Mouse (Mus musculus): ENCODE measurements around the gene Dok5. TPM values are rescaled to one million over a fixed set of nuclear protein-coding genes. Genes with fewer than 3 reads are reported as not detected.

Dok5 gene
- total RNA-seq, 2 experiments from 2014 or later: 1.1 to 2.5 TPM

- no peak for DNase-seq
Measured at GRCm38 (mm10) chr2:170738446-170738845, 6.8 kb downstream of the Dok5 start.

DNA sequence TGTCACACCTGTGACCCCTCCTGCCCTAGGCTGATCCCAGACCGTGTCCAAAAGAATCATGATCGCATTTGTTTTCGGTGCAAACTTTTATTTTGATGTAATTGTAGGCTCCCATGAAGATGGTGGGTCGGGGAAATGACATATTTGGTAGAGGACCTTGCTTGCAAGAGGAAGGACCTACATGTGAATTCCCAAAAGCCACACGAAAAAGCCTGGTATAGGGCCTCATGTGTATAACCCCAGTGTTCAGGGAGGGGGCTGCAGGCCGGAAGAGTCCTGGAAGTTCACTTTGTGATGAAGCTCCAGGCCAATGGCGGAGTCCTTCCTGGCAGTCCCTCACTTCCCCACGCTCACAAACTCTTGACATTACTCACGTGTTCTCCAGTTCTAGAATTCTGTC is 7.3 kb downstream of the Dok5 start:
- no peak for DNase-seq

DNA sequence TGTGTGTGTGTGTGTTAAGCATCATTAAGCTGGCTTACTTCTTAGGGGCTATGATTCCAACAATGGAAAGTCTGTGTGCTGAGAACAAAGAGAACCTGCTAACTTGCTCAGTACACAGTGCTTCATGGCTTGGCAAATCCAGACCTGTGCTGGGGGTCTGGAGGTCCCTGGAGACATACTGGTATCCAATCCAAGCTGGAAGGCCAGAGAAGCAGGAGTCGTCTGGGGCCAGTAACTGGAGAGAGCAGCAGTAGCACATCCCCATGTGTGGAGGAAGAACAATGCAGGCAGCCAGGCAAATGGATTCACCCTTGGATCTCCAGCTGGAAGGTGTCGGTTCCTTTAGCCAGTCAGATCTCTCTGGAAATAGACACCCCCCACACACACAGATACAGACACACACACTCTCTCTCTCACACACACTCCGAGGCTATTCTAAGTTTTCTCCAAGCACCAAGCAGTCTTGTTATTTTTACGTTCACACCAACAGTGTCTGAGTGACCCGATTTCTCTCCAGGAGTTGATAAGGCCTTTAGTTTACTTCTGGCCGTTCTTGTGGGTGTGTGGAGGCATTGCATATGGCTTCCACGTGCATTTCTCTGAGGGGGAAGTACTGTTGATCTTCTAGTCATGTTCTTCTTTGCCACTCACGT is 8.2 kb downstream of the Dok5 start:
- DNase-seq: no peak

- no peak for DNase-seq
Measured at GRCm38 (mm10) chr2:170743521-170743920, 11.9 kb downstream of the Dok5 start.

- DNase-seq: no peak
Measured at GRCm38 (mm10) chr2:170748901-170749300, 17.3 kb downstream of the Dok5 start.

DNA sequence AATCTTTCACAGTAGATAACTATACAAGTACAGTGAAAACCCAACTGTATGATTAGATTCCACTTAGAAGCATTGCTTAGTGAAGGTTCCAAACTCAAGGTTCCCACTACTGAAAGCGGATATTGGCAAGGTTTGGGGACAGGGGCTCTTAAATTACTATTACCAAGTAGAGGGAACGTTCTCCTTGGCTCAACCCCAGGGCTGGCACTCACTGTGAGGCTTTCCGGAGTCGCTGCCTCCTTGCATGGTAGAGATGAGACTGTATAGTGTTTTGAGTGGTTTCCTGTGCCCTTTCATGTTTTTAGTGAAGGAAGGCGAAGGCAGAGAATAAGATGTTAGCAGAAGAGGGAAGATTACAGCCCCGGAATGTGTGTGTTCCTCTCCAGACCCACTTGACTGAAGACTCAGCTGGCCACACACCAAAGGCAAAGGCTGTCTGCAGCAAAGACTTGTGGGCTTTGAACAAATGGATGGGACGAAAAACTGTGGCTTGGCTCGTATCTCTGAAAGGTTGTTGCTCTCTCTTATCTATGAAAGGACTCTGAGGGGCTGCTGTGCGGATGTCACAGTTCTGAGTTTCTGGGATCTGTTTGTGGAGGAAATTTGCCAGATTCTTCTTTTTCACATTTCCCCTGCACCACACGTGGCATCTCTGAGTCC is 20.7 kb downstream of the Dok5 start:
- no peak for DNase-seq

- no peak for DNase-seq
Measured at GRCm38 (mm10) chr2:170755817-170756216, 24.2 kb downstream of the Dok5 start.

DNA sequence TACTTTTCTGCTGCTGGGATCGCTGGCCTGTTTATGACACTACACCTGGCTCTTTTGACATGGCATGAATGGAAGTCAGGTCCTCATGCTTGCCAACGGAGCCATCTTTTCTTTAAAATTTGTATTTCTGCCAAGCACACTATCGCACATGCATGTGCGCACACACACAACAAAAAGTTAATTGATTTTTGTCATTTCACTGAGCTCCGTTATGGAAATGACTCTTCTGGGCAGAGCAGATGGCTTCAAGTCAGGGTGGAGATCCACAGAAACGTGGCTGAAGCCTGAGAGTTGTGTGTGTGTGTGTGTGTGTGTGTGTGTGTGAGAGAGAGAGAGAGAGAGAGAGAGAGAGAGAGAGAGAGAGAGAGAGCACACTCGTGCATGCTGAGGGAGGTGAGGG is 25.1 kb downstream of the Dok5 start:
- no peak for DNase-seq

DNA sequence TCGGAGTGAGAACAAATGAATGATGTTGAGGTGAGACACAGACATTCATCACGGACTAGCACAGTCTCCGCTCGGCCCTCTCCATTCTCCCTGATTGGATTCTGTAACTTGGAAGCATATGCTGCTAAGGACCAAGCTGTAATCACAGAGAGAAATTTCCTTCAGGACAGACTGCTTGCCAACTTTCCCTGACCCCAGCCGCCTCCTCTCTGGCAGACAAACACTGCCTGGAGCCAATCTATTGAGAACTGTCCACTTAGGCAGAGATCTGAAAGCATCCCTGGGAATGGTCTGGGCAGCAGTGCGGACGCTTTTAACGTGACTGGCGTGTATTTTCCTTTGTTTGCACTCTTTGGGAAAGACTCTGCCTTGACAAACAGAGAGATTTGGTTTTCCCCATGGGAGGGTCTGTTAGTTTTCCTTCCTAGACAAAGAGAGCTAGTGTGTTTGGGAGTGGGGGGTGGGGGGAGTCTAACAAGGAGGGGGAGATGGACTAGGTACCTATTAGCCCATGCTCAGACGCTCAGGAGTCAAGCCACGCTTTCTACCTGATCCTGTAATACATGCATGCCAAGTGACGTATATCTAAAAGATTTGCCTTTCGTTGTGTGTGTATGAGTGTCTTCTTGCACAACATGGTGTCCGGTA is 25.7 kb downstream of the Dok5 start:
- DNase-seq: peak; percentile 19

- DNase-seq: peak; percentile 54
Measured at GRCm38 (mm10) chr2:170758201-170758600, 26.6 kb downstream of the Dok5 start.

GRCm38 (mm10) chr2:170764704-170765103 is 33.1 kb downstream of the Dok5 start:
- DNase-seq: no peak

DNA sequence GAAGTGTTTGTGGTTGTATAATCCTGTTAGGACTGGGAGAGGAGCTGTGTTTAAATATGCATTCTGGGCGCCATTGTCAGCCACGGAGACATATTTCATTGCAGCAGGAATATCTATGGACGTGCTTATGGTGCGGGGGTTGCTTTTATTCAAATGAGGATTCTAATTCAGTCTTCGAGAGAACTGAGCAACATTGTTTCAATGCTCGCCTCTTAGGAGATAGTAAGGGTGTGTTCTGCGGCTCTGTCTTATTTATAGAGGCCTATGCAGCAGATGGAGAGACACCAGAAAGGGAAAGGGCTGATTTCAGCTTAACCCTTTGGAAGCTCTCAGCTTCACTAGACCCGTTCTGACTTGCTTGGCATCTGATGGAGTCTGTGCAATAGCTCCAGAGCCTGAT is 35.6 kb downstream of the Dok5 start:
- no peak for DNase-seq

DNA sequence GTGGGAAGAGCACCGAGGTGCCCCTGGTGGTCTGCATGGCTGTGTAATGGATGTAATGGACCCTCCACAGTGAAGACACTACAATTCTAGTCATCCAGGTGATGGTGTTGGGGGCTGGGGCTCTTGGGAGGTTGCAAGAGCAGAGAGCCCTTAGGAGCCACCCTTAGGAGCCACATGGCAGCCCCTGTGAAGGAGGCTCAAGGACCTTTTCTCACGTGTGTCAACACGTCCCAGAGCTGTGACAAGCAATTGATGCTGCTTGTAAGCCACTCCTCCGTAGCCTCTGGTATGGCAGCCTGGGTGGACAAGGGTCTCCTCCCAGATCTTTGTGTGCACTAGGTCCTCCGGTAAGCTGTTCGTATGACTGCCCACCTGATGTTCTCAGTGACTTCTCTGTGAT is 37.1 kb downstream of the Dok5 start:
- no peak for DNase-seq

DNA sequence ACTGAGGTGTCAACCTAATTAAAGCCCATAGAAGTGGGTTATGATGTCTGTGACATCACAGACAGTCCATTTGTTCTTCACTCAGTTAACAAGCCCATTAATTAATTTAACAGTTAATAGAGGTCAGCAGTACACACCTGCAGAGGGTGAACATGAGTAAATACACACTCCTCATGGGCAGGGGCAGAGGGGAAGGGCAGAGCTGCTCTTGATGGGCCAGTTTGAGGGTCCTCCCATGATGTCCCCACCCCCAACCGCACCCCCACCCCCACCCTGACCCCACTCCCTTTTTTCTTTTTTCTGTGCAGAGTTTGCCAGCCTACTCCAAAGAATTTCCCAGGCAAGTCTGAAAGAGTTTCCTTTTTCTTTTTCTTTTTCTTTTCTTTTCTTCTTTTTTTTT is 39.9 kb downstream of the Dok5 start:
- no peak for DNase-seq

DNA sequence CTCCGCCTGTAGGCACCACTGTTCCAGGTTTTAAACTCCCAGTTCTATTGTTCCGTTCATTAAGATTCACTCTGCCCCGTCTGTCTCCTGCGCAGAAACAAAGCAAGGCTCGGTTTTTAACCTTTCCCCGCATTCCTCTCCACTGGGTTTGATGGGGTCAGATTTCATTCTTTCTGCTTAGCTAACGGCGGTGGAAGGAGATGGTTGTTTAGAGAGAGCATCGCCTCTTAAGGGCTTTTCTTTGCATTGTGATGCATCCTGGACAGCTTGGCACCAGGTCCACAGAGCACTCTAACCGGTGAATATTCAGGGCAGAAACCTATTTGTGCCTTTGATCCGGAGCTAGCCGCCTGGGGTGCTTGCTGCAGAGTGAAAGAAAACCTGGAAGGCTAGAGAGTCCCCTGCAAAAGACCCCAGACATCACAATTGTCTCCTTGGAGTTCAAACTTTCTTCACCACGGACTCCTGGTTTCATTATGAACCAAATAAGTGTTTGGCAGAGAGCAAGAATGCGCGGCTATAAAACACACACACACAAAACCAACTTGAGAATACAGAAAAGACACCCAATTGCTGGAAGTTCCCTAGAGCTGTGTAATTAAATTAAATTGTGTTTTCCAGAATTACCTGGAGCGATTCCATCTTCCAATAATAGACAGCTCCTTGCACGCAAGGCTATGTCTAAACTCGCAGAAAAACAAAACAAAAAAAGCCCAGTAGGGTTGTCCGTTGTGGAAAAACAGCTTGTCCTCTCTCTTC is 40.7 kb downstream of the Dok5 start:
- DNase-seq: no peak

DNA sequence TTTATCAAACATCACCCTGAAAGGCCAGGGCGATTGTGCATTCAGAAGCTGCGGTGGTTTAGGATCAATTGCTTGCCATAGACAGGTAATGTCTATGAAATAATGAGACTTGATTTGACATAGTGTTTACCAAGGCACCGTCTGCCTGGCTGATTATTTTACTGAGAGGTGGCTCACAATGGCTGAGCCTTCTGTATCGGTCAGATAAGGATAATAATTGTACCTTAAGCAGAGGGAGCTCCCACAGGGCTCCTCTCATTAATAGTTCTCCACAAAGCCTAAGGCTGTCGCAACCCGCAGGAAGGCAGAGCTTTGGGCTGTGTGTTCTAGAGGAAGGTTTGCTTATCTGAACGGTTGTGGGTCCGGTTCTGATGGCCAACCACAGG is 41.3 kb downstream of the Dok5 start:
- no peak for DNase-seq

DNA sequence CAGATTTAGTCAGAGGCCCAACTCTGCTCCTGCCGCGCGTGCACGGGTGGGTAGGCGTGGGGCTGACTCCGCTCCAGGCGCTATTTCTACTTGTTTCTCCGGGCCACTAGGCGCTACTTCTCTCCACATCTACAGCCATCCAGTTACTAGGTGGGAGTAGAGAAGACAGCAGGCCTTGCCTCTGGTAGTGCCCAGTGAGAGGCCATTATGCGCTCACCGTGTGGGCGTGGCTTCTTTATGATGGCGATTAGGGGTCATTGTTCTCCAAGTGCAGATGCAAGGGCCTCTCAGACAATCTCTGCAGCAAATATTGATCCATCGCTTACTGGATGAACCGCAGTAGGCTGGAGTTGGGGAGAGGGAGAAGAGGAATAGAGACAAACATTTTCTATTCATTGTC is 44.0 kb downstream of the Dok5 start:
- no peak for DNase-seq

DNA sequence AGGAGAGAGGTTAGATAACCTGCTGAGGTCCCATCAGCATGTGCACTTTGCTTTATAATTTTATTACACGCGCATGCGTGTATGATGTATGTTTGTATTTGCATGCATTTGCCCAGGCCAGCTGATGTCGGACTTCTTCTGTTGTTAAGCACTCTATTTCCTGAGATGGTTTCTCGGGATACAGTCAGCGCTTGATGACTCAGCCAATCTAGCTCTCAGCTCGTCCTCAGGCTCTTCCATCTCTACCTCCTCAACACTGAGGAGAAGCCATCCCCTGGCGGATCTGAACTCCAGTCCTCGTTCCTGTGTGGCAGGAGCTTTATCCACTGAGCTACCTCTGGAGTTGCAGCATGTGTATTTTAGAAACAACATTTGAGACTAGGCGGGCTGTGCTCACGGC is 44.5 kb downstream of the Dok5 start:
- DNase-seq: no peak

GRCm38 (mm10) chr2:170777572-170777971 is 46.0 kb downstream of the Dok5 start:
- no peak for DNase-seq

DNA sequence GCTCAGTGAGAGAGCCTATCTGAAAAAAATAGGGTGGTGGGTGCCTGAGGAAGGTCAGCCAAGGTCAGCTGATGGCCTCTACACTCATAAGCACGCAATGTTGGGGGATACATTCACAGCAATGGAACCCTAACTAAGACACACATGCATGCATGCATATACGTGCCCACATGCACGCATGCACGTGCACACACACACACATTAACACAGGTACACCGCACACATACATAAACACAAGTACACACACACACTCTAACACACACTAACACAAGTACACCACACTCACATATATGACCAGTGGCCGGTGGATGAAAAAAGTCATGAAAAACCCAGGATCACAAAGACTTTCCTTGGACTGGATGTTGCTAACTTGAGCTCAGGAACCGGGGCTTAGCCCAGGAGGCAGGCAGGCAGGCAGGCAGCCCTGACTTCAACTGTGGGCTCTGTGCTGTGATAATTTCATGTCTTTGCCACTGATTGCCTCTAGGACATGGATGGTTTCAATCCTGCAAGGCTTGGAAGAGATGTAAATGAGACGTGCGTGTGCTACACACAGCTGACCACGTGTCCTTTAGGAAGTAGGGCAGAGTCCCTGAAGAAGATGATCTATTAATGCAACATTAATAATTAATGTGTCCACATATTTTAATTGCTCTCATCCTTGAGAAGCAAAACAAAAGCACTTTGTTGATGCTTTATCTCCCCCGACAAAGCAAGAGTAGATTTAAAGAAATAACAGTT is 48.6 kb downstream of the Dok5 start:
- DNase-seq: no peak

- DNase-seq: no peak
Measured at GRCm38 (mm10) chr2:170788101-170788500, 56.5 kb downstream of the Dok5 start.

DNA sequence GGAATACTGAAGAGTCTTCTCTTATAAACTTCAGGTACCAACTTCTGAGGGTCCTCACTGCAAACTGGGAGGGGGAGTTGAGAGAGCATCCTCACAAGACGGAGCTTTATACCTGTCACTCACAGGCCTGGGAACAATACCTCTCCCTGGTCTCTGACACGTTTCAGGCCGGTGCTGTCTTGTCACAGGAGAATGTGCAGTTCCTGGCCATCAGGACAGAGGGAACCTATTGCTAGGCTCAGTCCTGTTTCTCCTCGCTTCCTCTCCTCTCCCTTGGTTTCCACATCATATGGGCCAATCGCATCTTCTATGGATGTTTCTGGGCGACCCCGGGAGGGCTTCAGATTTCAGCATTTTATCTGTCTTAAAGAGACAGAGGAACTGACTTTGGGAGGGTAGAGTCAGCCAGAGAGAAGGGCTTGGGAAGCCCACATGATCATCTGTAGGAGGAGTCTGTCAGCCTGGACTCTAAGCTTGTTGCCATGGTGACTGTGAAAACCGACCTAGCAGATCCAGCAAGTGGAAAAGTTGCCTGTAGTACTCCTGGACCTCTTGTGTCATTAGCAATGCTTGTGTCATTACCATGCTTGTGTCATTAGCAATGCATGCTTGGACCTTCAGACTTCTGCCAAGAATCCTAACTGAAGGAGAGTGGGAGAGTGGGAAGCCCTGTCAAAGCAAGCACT is 59.9 kb downstream of the Dok5 start:
- no peak for DNase-seq
